Mouse (Mus musculus) cortical plate, adult 2 months (tissue): Measurements from ENCODE around the gene Dirc2.

Source experiments
- CTCF ChIP-seq: fragments of 200-500 bp; IDR thresholded peaks from 2 replicates; pipeline ENCODE4 v1.5.1; 2011; ENCODE audit warnings: mild to moderate bottlenecking, control low read depth, low read length; ENCODE audit not compliant: insufficient read depth; ENCODE audit errors: extremely low read depth
- POLR2A ChIP-seq: fragments of 200-500 bp; IDR thresholded peaks from 2 replicates; pipeline ENCODE4 v1.6.1; 2011; ENCODE audit warnings: mild to moderate bottlenecking, low read length, control low read depth; ENCODE audit not compliant: insufficient read depth; ENCODE audit errors: extremely low read depth

DNA sequence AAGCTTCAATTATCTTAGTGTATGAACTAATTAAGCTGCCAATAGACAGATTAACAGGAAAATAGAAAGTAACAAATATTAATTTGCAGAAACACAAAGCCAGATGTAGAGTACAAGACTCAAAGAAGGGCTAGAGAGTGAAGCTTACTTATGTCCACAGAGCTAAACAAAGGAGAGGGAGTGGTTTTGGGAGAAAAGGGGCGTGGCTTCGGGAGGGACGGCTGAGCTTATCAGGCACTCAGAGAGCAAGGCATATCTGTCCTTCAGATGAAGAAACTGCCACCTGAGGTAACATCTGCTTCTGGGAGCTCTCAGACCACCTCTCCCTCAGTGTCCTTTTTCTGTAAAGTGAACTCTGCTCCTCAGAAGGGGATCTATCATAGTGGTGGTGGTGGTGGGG is 90.7 kb downstream of the Dirc2 start:
- TF ChIP-seq CTCF = no peak
- TF ChIP-seq POLR2A = no peak
